Mouse (Mus musculus): ENCODE data around the gene Pde10a.

GRCm38 (mm10) chr17:8923074-8923473, 397.9 kb downstream of the Pde10a start:
- TF ChIP-seq CTCF (conservative IDR thresholded peaks at IDR 0.05; ENCODE audit: low read length) (no peak), POU5F1 (IDR thresholded peaks at IDR 0.05; ENCODE audit: borderline replicate concordance, low read length) (no peak), NANOG (IDR thresholded peaks at IDR 0.05; ENCODE audit: borderline replicate concordance, low read length) (no peak)
